Mouse (Mus musculus) gastrocnemius, postnatal 10 days (tissue): ENCODE measurements around the gene Gltpd2. TPM values are rescaled to one million over a fixed set of nuclear protein-coding genes. Genes with fewer than 3 reads are reported as not detected.
"Not testable (repeated sequence)": the region's sequence is repeated elsewhere in the genome, so short reads cannot be mapped to it uniquely, and the experiment has no call there.

ENCODE experiments used
- DNase-seq: peaks from one replicate; pipeline ENCODE4 v3.0.0; 2021; ENCODE audit warnings: mixed read lengths
- long read RNA-seq, 2 experiments: library from polyadenylated mRNA; stranded (forward); transcript quantifications; one replicate each; pipeline ENCODE4 v2.0.0; 2021
- total RNA-seq, 2 experiments: library from RNA; stranded (reverse); gene quantifications; 2 replicates each; pipeline ENCODE4 v1.2.3; 2021

The Gltpd2 gene
- total RNA-seq: not detected
- long read RNA-seq, experiment 1, partial matches to known transcripts: 0 of 1 reads
- long read RNA-seq, experiment 1, other reads (novel, unspliced or antisense): 0 of 1 reads
- long read RNA-seq, experiment 2: 0 reads

DNA sequence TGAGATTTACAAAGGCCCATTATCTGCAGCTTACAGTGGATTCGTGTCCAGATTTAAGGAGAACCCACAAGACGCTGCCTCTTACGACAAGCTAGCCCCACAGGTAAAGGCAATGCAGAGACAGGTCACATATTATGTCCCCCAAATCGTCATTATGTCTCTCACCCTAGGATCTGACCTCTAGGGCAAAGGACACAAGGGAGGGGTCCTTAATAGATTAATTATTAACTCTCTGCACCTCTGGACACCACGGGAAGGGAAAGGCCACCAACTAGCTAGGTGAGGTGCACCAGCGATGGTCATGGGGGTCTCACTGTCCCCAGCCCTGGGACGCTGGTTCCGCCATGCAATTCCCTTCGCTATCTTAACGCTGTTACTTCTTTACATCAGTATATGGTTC is at the start of gene Gltpd2:
Gene Gltpd2, plus strand, starts transcription at position 274 of the 400 bp plus-strand sequence.
- no peak for DNase-seq

GRCm38 (mm10) chr11:70469764-70470163 is 49.2 kb upstream of the Gltpd2 start:
- DNase-seq: no peak

DNA sequence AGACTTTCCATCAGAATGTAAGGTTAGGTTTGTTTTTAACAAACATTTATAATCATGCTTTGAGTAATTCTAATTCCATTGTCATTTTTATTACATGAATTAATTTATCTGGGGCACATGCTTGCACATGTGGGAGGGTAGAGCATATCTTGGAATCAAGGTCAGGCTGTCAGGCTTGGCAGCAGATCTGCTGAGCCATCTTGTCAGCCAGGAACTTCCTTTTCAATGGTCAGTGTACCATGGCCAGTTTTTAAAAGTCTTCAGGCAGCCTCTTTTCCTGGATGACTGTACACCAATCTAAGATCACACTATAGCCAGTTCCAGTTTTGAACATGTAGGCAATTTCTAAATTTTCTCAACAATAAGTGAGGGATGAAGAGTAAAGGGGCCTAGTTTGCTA is 46.3 kb upstream of the Gltpd2 start:
- DNase-seq: no peak

DNA sequence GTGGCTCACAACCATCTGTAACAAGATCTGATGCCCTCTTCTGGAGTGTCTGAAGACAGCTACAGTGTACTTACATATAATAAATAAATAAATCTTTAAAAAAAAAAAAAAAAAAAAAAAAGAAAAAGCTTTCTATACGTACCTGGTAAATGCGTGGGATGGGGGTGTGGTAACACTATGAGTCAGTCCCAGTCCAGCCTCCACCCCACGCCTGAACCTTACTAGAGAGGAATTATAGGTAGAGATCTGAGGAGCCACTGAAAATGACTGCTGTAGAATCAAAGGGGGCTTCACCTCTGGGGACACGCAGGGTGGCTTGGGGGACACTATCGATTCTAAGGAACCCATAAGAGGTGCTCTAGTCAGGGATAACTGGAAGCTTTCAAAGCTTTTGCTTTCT is 45.7 kb upstream of the Gltpd2 start:
- DNase-seq: not testable (repeated sequence)

DNA sequence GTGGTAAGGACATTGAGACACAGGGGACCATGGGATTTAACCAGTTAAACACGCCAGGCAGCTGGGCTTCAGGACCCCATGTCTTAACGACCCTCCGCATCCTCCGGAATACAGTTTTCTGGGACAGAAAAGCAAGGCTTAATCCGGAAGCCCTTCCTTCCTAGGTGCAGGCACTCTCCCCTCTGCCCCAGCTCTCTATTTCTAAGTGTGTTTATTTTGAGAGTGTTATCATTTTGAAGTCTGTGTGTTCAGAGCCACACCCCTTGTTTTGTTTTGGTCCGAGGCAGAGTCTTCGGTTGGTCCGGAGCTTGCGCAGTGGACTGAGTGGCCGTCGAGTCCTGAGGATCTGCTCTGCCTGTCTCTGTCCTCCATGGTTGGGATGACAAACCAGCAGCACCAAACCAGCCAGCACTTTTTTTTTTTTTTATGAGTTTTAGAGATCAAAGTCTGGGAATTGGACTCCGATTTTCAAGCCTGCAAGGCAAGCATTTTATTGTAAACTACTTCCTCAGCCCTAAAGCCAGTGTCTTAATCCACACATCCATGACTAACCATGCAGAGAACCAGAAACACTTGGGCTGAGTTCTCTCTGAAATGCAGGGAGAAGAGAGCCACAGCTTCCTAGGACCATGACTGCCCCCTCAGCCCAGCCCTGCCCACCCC is 44.0 kb upstream of the Gltpd2 start:
- no peak for DNase-seq

DNA sequence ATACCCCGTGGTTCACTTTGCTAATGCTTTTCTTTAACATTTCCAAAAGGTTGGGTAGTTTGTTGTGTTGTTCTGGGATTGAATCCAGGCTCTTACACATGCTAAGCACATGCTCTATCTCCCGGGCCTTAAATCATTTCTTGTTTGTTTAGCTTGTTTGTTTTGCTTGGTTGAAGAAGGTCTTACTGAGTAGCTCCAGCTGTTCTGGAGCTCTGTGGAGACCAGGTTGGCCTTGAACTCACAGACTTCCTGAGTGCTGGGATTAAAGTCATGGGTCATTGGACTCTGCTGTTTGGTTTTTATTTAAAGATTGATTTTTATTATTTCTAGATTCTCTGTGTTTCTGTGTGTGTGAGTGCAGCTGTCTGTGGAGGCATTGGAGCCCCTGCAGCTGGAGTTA is 33.5 kb upstream of the Gltpd2 start:
- no peak for DNase-seq

- DNase-seq: peak; percentile 31
Measured at GRCm38 (mm10) chr11:70487816-70488215, 31.2 kb upstream of the Gltpd2 start.

- no peak for DNase-seq
Measured at GRCm38 (mm10) chr11:70489138-70489537, 29.9 kb upstream of the Gltpd2 start.

DNA sequence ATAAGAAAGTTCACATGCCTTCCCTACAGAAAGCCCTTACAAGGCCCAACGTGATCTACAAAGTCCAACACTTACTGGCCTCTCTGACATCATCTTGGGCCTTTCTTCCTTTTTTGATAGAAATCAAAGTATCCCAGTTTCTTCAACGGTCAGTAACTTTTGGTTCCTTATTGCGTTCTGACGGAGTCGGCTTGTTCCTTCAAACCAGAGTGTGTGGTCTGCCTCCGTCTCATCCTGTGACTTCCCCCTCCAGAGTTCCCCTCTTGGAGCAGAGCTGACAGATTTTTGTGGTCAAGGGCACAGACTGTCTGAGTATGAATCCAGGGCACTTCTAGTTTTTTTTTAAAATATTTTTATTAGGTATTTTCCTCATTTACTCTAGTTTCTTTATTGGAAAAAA is 29.3 kb upstream of the Gltpd2 start:
- no peak for DNase-seq

DNA sequence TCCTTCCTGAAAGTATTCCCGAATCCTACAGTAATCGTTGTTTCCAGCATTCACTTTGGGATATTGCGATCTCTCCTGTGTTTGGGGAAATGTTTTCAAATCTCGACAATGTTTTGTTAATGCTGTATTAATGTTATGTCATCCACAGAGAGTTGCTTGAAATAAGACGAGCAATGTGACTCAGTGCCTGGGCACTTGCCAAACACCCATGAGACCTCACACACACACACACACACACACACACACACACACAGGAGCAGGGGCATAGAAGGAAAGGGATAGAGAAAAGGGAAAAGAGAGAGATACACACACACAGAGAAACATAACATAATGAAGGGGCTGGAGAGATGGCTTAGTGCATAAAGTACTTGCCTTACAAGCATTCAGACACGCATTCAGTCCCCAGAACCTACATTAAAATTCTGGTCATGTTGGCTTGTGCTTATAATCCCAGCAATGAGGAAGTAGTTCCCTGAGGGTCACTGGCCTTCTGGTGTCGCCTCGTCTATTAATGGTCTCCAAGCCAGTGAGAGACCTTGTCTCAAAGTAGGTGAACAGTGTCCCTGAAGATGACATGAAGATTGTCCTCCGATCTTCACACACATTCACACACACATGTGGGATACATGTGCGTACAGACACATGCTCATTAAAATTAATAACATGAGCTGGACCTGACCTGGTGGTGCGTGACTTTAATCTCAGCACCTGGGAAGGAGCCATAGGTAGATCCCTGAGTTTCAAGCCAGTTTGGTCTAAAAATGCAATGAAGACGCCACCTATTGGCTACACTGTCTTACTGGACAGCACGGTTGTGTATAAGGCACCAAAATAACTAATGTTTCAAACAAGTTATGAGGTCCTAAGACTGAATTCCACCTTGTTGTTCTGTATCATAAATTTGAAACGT is 19.2 kb upstream of the Gltpd2 start:
- DNase-seq: peak; percentile 18

- DNase-seq: no peak
Measured at GRCm38 (mm10) chr11:70500476-70500812, 18.6 kb upstream of the Gltpd2 start.

DNA sequence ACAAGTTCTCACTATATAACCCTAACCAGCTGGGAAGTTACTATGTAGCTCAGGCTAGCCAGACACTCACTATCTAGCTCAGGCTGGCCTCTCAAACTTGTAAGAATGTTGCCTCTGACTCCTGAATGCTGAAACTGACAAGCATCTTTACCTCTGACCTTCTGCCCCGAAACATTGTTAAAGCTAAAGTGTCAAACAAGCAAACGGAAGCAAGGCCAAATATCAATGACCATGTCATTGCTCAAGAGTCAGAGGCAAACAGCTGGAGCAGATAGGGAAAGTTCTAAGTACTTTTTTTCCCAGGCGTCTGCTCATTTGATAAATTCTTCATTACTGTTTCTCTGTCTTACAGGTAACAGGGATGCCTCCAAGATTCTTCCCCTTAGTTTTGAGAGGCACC is 17.0 kb upstream of the Gltpd2 start:
- DNase-seq: no peak

- DNase-seq: no peak
Measured at GRCm38 (mm10) chr11:70504970-70505369, 14.0 kb upstream of the Gltpd2 start, which contains the start of gene Tm4sf5. Gene Tm4sf5 (plus strand): TSS chr11:70505244.

DNA sequence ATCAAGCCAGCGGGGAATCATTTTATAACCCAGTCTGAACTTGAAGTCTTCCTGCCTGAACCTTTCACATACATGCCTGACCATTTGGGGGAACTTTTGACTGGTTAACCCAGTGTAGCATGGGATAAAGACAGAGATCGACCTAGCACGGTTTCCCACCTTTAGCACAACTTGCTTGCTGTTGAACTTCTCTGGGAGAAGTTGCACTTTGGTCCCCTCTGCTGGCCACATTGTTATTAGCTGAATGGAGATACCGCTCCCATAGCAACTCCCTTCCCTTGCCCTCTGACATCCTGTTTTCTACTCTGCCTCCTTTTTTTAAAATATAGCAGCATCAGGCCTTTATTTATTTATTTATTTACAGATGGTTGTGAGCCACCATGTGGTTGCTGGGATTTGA is 12.6 kb upstream of the Gltpd2 start:
- peak; percentile 75 for DNase-seq

DNA sequence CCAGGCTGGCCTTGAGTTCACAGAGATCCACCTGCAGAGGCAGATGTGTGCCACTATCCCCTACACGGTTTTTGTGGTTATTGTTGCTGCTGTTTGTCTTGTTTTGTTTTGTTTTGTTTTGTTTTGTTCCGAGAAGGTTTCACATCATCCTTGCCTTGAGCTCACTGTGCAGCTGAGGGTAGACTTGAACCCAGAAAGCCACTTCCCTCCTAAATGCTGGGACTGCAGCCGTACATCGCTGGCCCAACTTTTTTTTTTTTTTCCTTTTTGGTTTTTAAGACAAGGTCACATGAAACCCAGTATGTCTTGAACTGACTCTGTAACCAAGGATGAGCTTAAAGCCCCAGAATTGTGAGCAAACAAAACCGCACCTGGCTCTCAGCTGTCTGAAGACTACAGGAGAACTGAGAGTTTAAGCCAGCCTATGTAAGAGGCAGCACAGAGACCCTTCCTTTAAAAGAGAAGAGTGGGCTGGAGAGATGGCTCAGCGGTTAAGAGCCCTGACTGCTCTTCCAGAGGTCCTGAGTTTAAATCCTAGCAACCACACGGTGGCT is 12.0 kb upstream of the Gltpd2 start:
- no peak for DNase-seq

DNA sequence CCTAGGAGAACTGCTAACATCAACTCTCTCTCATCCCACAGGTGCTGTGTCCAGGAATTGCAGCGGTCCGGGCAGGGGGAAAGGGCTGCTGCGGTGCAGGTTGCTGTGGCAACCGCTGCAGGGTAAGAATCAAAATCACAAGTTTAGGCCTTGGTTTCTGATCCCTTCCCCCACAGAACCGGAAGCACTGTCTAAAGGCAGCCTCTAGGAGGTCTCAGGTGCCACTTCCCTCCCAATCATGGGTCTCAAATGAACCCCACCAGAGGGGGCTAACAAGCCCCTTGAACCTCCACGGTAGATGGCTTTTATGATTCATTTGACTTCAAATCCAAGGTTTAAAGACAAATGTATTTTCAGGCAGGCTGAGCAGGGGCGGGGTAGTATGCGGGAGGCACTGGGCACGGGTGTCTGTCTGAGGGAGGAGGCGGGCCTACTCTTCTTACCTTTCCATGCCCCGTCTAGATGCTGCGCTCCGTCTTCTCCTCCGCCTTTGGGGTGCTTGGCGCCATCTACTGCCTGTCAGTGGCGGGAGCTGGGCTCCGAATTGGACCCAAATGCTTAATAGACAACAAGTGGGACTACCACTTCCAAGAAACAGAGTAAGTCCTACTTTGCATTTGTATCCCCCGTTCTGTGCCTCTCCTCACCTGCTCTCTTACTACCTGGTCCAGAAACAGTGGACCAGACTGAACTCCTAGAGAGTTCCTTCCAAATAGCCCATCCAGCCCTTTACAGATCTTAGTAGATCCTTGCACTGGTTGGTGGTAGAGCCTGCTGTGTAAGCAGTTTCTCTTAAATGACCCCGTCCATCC is 9.0 kb upstream of the Gltpd2 start:
- no peak for DNase-seq

DNA sequence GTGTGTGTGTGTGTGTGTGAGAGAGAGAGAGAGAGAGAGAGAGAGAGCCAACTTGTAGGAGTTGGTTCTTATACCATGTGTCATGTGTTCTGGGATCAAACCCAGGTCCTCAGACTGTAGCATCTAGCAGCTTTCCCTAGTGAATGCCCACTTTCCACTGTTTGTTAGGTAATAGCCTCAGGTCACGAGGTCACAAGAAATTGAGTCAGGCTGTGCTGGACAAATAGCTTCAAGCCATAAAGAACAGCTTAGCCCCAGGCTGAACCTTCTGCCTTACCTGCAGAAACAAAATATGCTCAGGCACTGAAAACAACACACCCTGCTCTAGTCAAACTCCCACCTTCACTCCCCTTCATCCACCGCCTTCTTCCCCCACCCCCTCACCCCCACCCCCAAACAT is 7.8 kb upstream of the Gltpd2 start:
- DNase-seq: no peak

GRCm38 (mm10) chr11:70511825-70512224 is 7.2 kb upstream of the Gltpd2 start:
- no peak for DNase-seq

- no peak for DNase-seq
Measured at GRCm38 (mm10) chr11:70512709-70513342, 6.2 kb upstream of the Gltpd2 start.

DNA sequence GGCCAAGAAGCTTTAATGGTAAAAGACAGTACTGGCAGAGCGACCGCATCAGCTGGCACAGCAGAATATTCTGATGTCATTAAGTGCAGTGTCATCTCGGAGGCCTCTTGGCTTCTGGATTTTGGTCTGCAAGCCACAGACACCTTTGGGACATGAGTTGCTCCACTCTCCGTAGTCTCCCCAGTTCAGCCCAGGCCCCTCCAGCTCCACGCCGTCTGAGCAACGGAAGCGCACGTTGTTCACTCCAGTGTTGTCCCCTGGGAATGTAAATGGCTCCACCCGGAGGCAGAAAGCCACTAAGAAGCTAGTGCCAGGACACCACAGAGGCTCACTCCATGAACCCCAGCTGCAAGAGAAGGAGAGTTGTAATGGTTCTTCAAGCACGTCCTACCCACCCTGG is 5.5 kb upstream of the Gltpd2 start:
- DNase-seq: peak; percentile 29

- no peak for DNase-seq
Measured at GRCm38 (mm10) chr11:70514288-70514687, 4.7 kb upstream of the Gltpd2 start, which contains the start of gene Vmo1. Gene Vmo1 (minus strand): TSS chr11:70514616.

- DNase-seq: no peak
Measured at GRCm38 (mm10) chr11:70516352-70516751, 2.6 kb upstream of the Gltpd2 start.
